Mouse (Mus musculus): ENCODE data around the gene Erich6.
"Not testable (repeated sequence)": the region's sequence is repeated elsewhere in the genome, so short reads cannot be mapped to it uniquely, and the experiment has no call there.

DNA sequence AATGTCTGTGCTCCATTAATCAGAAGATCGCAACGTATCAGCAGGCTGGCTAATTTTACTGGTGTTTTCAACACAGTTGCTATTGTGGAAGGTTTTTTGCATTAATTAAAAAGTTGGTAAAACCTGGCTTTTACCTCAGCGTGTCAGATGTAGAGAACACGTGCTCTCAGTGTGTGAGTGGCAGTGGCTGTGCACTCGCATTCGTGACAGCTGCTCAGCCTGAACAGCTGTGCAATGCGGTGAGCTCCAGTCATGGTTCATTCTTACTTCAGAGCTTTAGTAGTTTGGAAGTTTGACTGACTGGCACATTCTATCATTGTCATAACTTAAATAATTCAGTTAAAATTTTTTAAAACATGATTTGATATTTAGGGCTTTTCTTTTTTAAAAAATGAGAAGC is 44.3 kb downstream of the Erich6 start:
- TF ChIP-seq HCFC1, POLR2AphosphoS2 (IDR thresholded peaks at IDR 0.05; ENCODE audit: low read depth, low read length): not testable (repeated sequence)

Measured in CH12.LX (cell line).